Mouse (Mus musculus): Measurements from ENCODE around the gene Ntn1.

The Ntn1 gene

GRCm38 (mm10) chr11:68400727-68401219 is at the start of gene Ntn1:
Gene Ntn1, minus strand, starts transcription at chr11:68400823.
- DNase-seq (ENCODE audit: low spot score): no peak

GRCm38 (mm10) chr11:68448356-68448755 is 47.7 kb upstream of the Ntn1 start:
- no peak for DNase-seq (ENCODE audit: low spot score)

- no peak for DNase-seq (ENCODE audit: low spot score)
Observed at GRCm38 (mm10) chr11:68447242-68447641, 46.6 kb upstream of the Ntn1 start.

GRCm38 (mm10) chr11:68446547-68446946 is 45.9 kb upstream of the Ntn1 start:
- DNase-seq (ENCODE audit: low spot score): no peak

- no peak for DNase-seq (ENCODE audit: low spot score)
Observed at GRCm38 (mm10) chr11:68445901-68446300, 45.3 kb upstream of the Ntn1 start.

- DNase-seq (ENCODE audit: low spot score): no peak
Observed at GRCm38 (mm10) chr11:68442983-68443638, 42.5 kb upstream of the Ntn1 start.

- DNase-seq (ENCODE audit: low spot score): no peak
Observed at GRCm38 (mm10) chr11:68442346-68442745, 41.7 kb upstream of the Ntn1 start.

GRCm38 (mm10) chr11:68440965-68441364 is 40.3 kb upstream of the Ntn1 start:
- DNase-seq (ENCODE audit: low spot score): no peak

GRCm38 (mm10) chr11:68440100-68440499 is 39.5 kb upstream of the Ntn1 start:
- DNase-seq (ENCODE audit: low spot score): no peak

- no peak for DNase-seq (ENCODE audit: low spot score)
Observed at GRCm38 (mm10) chr11:68436376-68436775, 35.8 kb upstream of the Ntn1 start.

- no peak for DNase-seq (ENCODE audit: low spot score)
Observed at GRCm38 (mm10) chr11:68435601-68436000, 35.0 kb upstream of the Ntn1 start.

- no peak for DNase-seq (ENCODE audit: low spot score)
Observed at GRCm38 (mm10) chr11:68434697-68435096, 34.1 kb upstream of the Ntn1 start.

GRCm38 (mm10) chr11:68433534-68433933 is 32.9 kb upstream of the Ntn1 start:
- no peak for DNase-seq (ENCODE audit: low spot score)

- no peak for DNase-seq (ENCODE audit: low spot score)
Observed at GRCm38 (mm10) chr11:68432361-68433021, 31.9 kb upstream of the Ntn1 start.

- peak; percentile 73 for DNase-seq (ENCODE audit: low spot score)
Observed at GRCm38 (mm10) chr11:68431699-68432360, 31.2 kb upstream of the Ntn1 start, which contains the start of gene Pik3r5. Gene Pik3r5, plus strand, starts transcription at chr11:68432121.

- DNase-seq (ENCODE audit: low spot score): no peak
Observed at GRCm38 (mm10) chr11:68430662-68431061, 30.0 kb upstream of the Ntn1 start.

GRCm38 (mm10) chr11:68427083-68427570 is 26.5 kb upstream of the Ntn1 start:
- DNase-seq (ENCODE audit: low spot score): no peak

- no peak for DNase-seq (ENCODE audit: low spot score)
Observed at GRCm38 (mm10) chr11:68425492-68426315, 25.1 kb upstream of the Ntn1 start.

- no peak for DNase-seq (ENCODE audit: low spot score)
Observed at GRCm38 (mm10) chr11:68417831-68418230, 17.2 kb upstream of the Ntn1 start.

- DNase-seq (ENCODE audit: low spot score): no peak
Observed at GRCm38 (mm10) chr11:68417001-68417400, 16.4 kb upstream of the Ntn1 start.

- DNase-seq (ENCODE audit: low spot score): peak; percentile 77
Observed at GRCm38 (mm10) chr11:68408127-68408526, 7.5 kb upstream of the Ntn1 start.

All from urinary bladder, postnatal 25 days (tissue).